Mouse (Mus musculus) MEL (cell line): ENCODE data around the gene Gm28635. TPM values are rescaled to one million over a fixed set of nuclear protein-coding genes. Genes with fewer than 3 reads are reported as not detected.

Source experiments
- DNase-seq: peaks from one replicate; pipeline ENCODE4 v3.0.0; 2011; ENCODE audit warnings: low read depth, low spot score
- H3K27ac ChIP-seq: 2 replicates; pipeline ENCODE4 v1.5.1; 2012; ENCODE audit warnings: low read depth, mild to moderate bottlenecking, control low read depth, low read length, moderate library complexity; ENCODE audit not compliant: control insufficient read depth
- H3K27me3 ChIP-seq, 2 experiments: fragments of 150-350 bp in 1 of 2; sonication (generic) in 1 of 2; 2 replicates each; pipeline ENCODE4 v1.6.1; 2012; ENCODE audit warnings: low read length in 2 of 2, mild to moderate bottlenecking in 2 of 2, improper control_type of control experiment in 1 of 2, moderate library complexity in 1 of 2; ENCODE audit not compliant: insufficient read depth in 2 of 2, control insufficient read depth in 1 of 2
- H3K36me3 ChIP-seq, 2 experiments: 2 replicates each; pipeline ENCODE4 v1.6.1; 2012 to 2014; ENCODE audit warnings: low read length in 2 of 2, improper control_type of control experiment in 1 of 2, inconsistent platforms in 1 of 2, mild to moderate bottlenecking in 1 of 2; ENCODE audit not compliant: insufficient read depth in 2 of 2, control insufficient read depth in 1 of 2
- H3K4me1 ChIP-seq, 2 experiments: fragments of 150-350 bp in 1 of 2; sonication (generic) in 1 of 2; 2 replicates each; pipeline ENCODE4 v1.6.1; 2012; ENCODE audit warnings: low read length in 2 of 2, improper control_type of control experiment in 1 of 2, mild to moderate bottlenecking in 1 of 2; ENCODE audit not compliant: insufficient read depth in 2 of 2, control insufficient read depth in 1 of 2
- H3K4me3 ChIP-seq, 2 experiments: fragments of 150-350 bp in 1 of 2; sonication (generic) in 1 of 2; 2 replicates each; pipeline ENCODE4 v1.5.1; 2012; ENCODE audit warnings: low read depth in 2 of 2, low read length in 2 of 2, mild to moderate bottlenecking in 2 of 2, moderate library complexity in 2 of 2, control low read depth in 1 of 2, improper control_type of control experiment in 1 of 2; ENCODE audit not compliant: control insufficient read depth in 1 of 2, insufficient read depth in 1 of 2
- H3K79me2 ChIP-seq: 2 replicates; pipeline ENCODE4 v1.6.1; 2012; ENCODE audit warnings: mild to moderate bottlenecking, low read length, moderate library complexity; ENCODE audit not compliant: control insufficient read depth, poor library complexity, insufficient read depth
- H3K9ac ChIP-seq: 2 replicates; pipeline ENCODE4 v1.6.1; 2012; ENCODE audit warnings: low read depth, mild to moderate bottlenecking, control low read depth, low read length, moderate library complexity; ENCODE audit not compliant: control insufficient read depth, poor library complexity, severe bottlenecking
- H3K9me3 ChIP-seq: fragments of 150-350 bp; sonication (generic); replicated peaks from 2 replicates; pipeline ENCODE4 v1.6.1; 2012; ENCODE audit warnings: mild to moderate bottlenecking, low read length, improper control_type of control experiment, moderate library complexity; ENCODE audit not compliant: insufficient read depth
- CHD2 ChIP-seq: IDR thresholded peaks from 2 replicates; pipeline ENCODE4 v1.6.1; 2011; ENCODE audit warnings: low read length, improper control_type of control experiment
- E2F4 ChIP-seq: IDR thresholded peaks from 2 replicates; pipeline ENCODE4 v1.6.1; 2011; ENCODE audit warnings: low read depth, low read length, improper control_type of control experiment, borderline replicate concordance
- ELF1 ChIP-seq: IDR thresholded peaks from 2 replicates; pipeline ENCODE4 v1.6.1; 2014; ENCODE audit warnings: low read depth, mild to moderate bottlenecking, inconsistent platforms, low read length, improper control_type of control experiment, moderate library complexity
- EP300 ChIP-seq, 2 experiments: IDR thresholded peaks; 2 replicates each; pipeline ENCODE4 v1.6.1; 2011; ENCODE audit warnings: improper control_type of control experiment in 2 of 2, low read length in 2 of 2, low read depth in 1 of 2, mild to moderate bottlenecking in 1 of 2
- GABPA ChIP-seq: IDR thresholded peaks from 2 replicates; pipeline ENCODE4 v1.6.1; 2012; ENCODE audit warnings: low read depth, mild to moderate bottlenecking, inconsistent platforms, low read length, improper control_type of control experiment, moderate library complexity
- MAFK ChIP-seq: IDR thresholded peaks from 2 replicates; pipeline ENCODE4 v1.6.1; 2011; ENCODE audit warnings: low read depth, mild to moderate bottlenecking, low read length, improper control_type of control experiment, borderline replicate concordance
- MAX ChIP-seq: IDR thresholded peaks from 2 replicates; pipeline ENCODE4 v1.6.1; 2011; ENCODE audit warnings: low read length, improper control_type of control experiment
- MAZ ChIP-seq: IDR thresholded peaks from 2 replicates; pipeline ENCODE4 v1.6.1; 2012; ENCODE audit warnings: low read depth, mild to moderate bottlenecking, inconsistent platforms, low read length, improper control_type of control experiment
- MYB ChIP-seq: IDR thresholded peaks from 2 replicates; pipeline ENCODE4 v1.6.1; 2011; ENCODE audit warnings: mild to moderate bottlenecking, low read depth, low read length, improper control_type of control experiment
- MYC ChIP-seq: IDR thresholded peaks from 2 replicates; pipeline ENCODE4 v1.6.1; 2011; ENCODE audit warnings: low read depth, mild to moderate bottlenecking, low read length, improper control_type of control experiment, moderate library complexity
- NRF1 ChIP-seq: IDR thresholded peaks from 2 replicates; pipeline ENCODE4 v1.6.1; 2014; ENCODE audit warnings: low read depth, mild to moderate bottlenecking, inconsistent platforms, low read length, improper control_type of control experiment, moderate library complexity; ENCODE audit not compliant: poor library complexity, insufficient read depth, severe bottlenecking
- POLR2A ChIP-seq, 2 experiments: IDR thresholded peaks; 2 replicates each; pipeline ENCODE4 v1.6.1; 2011 to 2012; ENCODE audit warnings: low read length in 2 of 2, mild to moderate bottlenecking in 2 of 2, control low read depth in 1 of 2, improper control_type of control experiment in 1 of 2, low read depth in 1 of 2, moderate library complexity in 1 of 2; ENCODE audit not compliant: control insufficient read depth in 1 of 2, insufficient read depth in 1 of 2, poor library complexity in 1 of 2
- POLR2AphosphoS2 ChIP-seq: IDR thresholded peaks from 2 replicates; pipeline ENCODE4 v1.6.1; 2011; ENCODE audit warnings: low read length, improper control_type of control experiment
- RCOR1 ChIP-seq: IDR thresholded peaks from 2 replicates; pipeline ENCODE4 v1.6.1; 2012; ENCODE audit warnings: low read depth, mild to moderate bottlenecking, inconsistent platforms, low read length, improper control_type of control experiment
- SIN3A ChIP-seq: IDR thresholded peaks from 2 replicates; pipeline ENCODE4 v1.6.1; 2012; ENCODE audit warnings: low read length, improper control_type of control experiment, inconsistent platforms
- TAL1 ChIP-seq: IDR thresholded peaks from 2 replicates; pipeline ENCODE4 v1.6.1; 2012; ENCODE audit warnings: mild to moderate bottlenecking, inconsistent platforms, low read length, moderate library complexity, mixed read lengths
- TBP ChIP-seq: IDR thresholded peaks from 2 replicates; pipeline ENCODE4 v1.8.0; 2011; ENCODE audit warnings: low read depth, low read length, improper control_type of control experiment
- UBTF ChIP-seq: IDR thresholded peaks from 2 replicates; pipeline ENCODE4 v1.6.1; 2012; ENCODE audit warnings: low read depth, mild to moderate bottlenecking, inconsistent platforms, low read length, improper control_type of control experiment, moderate library complexity, borderline replicate concordance; ENCODE audit not compliant: insufficient read depth
- ZKSCAN1 ChIP-seq: IDR thresholded peaks from 2 replicates; pipeline ENCODE4 v1.6.1; 2012; ENCODE audit warnings: low read depth, mild to moderate bottlenecking, inconsistent platforms, low read length, improper control_type of control experiment, moderate library complexity
- polyA plus RNA-seq, 2 experiments: library from polyadenylated mRNA; stranded (reverse) in 1 of 2; unstranded in 1 of 2; fragments of >175 nt in 1 of 2; fragments of >200 nt in 1 of 2; gene quantifications; 2 replicates each; pipeline versions ENCODE4 v1.2.1 to v1.2.4; 2012; ENCODE audit warnings: low replicate concordance in 2 of 2, low read depth in 1 of 2; ENCODE audit not compliant: insufficient read length in 2 of 2, insufficient read depth in 1 of 2, missing spikeins in 1 of 2
- total RNA-seq: library from RNA; depleted of rRNA; stranded (reverse); fragments of 300-350 nt; gene quantifications from 2 replicates; pipeline ENCODE4 v1.2.3, GENCODE M21; 2012

Gene Gm28635
- total and polyA plus RNA-seq, 3 experiments = 0.19 TPM; not detected in 2

DNA sequence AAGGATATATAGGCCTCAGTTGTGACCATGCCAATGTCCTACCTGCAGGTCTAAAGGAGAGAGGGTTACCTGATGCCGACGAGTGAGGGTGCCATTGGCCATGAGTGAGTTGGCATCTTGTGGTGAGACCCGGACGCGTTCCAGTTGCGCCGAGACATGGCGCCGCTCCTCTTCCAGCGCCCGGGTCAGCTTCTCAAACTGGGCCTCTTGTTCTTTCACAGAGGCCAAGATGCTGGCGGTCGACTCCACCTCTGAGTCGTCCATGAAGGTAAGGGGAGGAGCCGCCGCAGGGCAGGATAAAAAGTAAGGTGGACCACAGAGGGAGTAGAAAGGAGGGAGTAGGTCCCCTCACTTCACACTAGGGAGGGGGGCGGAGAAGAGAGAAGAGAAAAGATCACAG lies 53.6 kb downstream of the Gm28635 start:
- no peaks in the 10 kb centered on the region for H3K9me3 ChIP-seq
- H3K4me3 ChIP-seq = no peak overlapping the region
- H3K4me1 ChIP-seq = peaks cover 10 to 15% of the 10 kb centered on the region in 2 experiments
- no peak overlapping the region for H3K27ac ChIP-seq
- TF ChIP-seq TBP = no peak
- TF ChIP-seq UBTF = no peak
- no peak for TF ChIP-seq MAZ
- no peak for TF ChIP-seq GABPA
- TF ChIP-seq MAFK = no peak
- no peak for TF ChIP-seq E2F4
- TF ChIP-seq ELF1 = no peak
- TF ChIP-seq NRF1 = no peak
- TF ChIP-seq ZKSCAN1 = no peak
- no peak for TF ChIP-seq POLR2A (IDR thresholded peaks at IDR 0.05; ENCODE audit: control insufficient read depth in 1 of 2, insufficient read depth in 1 of 2, low read depth in 1 of 2, low read length in 2 of 2, poor library complexity in 1 of 2)
- TF ChIP-seq CHD2 = no peak
- TF ChIP-seq POLR2AphosphoS2 = no peak
- no peak for TF ChIP-seq SIN3A
- TF ChIP-seq MYC = no peak
- DNase-seq = no peak
- peaks cover 3 to 31% of the 10 kb centered on the region in 2 experiments; a peak in 3 of 4 replicates for H3K36me3 ChIP-seq
- H3K27me3 ChIP-seq = no peaks in the 10 kb centered on the region
- no peak overlapping the region for H3K9ac ChIP-seq
- peaks cover 6% of the 10 kb centered on the region; the same call in 1 of the 2 replicates for H3K79me2 ChIP-seq

DNA sequence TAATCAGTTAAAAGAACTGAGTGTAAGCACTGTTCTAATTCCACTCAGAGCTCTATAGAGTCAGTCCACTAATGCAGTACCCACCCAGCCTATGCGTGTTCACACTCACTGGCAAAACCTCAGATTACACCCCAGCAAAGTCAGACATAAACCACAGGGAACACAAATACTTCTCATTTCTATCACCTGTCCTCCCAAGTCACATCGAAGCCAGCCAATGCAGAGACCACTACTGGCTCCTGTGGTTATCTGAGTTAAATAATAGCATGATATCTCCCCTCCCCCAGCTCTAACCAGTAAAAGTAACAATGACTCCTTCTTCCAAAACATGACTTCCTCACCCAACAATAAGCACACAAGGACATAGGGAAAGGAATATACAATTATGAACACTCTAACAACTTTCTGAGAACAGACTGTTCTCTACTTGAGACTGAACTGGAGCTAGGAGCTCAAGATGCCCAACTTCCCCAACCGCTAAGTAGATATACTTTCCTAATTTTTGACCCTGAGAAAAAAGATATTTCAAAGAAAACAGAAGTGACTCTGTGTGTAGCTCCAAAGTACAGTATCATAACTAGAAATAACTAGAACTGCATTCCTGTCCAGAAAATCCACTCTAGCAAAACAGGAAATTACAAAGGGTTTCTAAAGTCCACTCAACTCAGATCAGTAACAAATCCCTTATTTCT lies 54.3 kb downstream of the Gm28635 start:
- H3K27ac ChIP-seq = no peak overlapping the region
- TF ChIP-seq MAFK (no peak), MYB (no peak)
- H3K27me3 ChIP-seq = no peaks in the 10 kb centered on the region
- DNase-seq = peak; percentile 48
- peaks cover 6% of the 10 kb centered on the region; the same call in 1 of the 2 replicates for H3K79me2 ChIP-seq
- H3K9me3 ChIP-seq = no peaks in the 10 kb centered on the region
- no peak overlapping the region for H3K9ac ChIP-seq
- peaks cover 13 to 21% of the 10 kb centered on the region in 2 experiments for H3K4me1 ChIP-seq
- peaks cover 3 to 37% of the 10 kb centered on the region in 2 experiments; a peak in 3 of 4 replicates for H3K36me3 ChIP-seq
- no peak overlapping the region for H3K4me3 ChIP-seq

DNA sequence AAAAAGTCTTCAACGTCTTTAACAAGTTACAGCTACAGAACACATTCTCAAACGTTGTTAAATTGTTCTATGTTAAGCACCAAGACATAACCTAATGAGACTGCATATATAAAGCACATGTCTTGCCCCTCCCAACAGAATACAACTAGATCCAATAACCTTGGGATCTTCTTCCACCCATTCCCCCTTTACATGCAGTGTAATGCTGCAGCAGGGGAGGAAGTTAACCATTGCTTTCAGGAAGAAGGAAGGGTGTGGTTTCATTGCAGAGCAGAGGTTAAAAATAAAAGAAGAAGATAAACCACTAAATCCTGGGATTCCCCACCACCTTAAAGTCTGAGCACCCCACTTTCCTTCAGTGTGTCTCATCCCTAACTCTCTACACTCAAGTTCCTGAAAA lies 55.2 kb downstream of the Gm28635 start:
- Histone ChIP-seq H3K36me3 (peaks cover 3 to 39% of the 10 kb centered on the region in 2 experiments), H3K27me3 (no peaks in the 10 kb centered on the region), H3K79me2 (peaks cover 6% of the 10 kb centered on the region; the same call in 1 of the 2 replicates), H3K9me3 (no peaks in the 10 kb centered on the region), H3K9ac (no peak overlapping the region), H3K4me3 (no peak overlapping the region), H3K4me1 (peaks cover 13 to 21% of the 10 kb centered on the region in 2 experiments), H3K27ac (no peak overlapping the region)
- peak; percentile 52; the same call in 1 of the 2 replicates for TF ChIP-seq RCOR1
- no peak for TF ChIP-seq TBP
- no peak for TF ChIP-seq TAL1
- no peak for TF ChIP-seq MAX
- TF ChIP-seq GABPA = no peak
- peak in 1 of 2 experiments; percentile 25; a peak in 1 of 4 replicates for TF ChIP-seq EP300 (IDR thresholded peaks at IDR 0.05; ENCODE audit: low read depth in 1 of 2, low read length in 2 of 2)
- no peak for DNase-seq
